ENCODE assay signal across 8 mouse cellular contexts in the genomic region with DNA sequence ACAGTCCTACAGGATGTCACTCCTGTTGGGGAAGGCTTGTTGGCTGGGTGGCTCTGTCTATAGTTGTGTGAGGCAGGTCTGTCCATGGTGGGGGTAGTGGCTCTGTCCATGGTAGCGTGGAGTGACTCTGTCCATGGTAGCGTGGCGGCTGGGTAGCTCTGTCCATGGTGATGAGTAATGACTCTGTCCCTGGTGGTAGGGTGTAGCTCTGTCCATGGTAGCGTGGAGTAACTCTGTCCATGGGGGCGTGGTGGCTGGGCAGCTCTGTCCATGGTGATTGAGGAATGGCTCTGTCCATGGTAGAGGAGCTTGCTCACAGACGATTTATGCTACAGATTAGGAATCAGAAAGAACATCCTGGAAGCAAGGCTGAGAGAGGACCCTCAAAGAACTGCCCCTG. TPM values are rescaled to one million over a fixed set of nuclear protein-coding genes. Genes with fewer than 3 reads are reported as not detected.
DNase-seq lines count a peak whose midpoint lies in the region; ATAC-seq and TF ChIP-seq lines count a peak whose summit lies in the region.

No protein-coding gene starts in this region.

- WGBS in intestine, postnatal 0 days, result 11% methylated on average over 6 of the region's 6 CpGs
- 5% methylated on average over 6 of the region's 6 CpGs for WGBS in lung, embryonic 16.5 days

- H3K4me1 ChIP-seq in intestine, postnatal 0 days (replicated peaks; ENCODE audit: control insufficient read depth, insufficient read depth, low read length), result no peaks in the 10 kb centered on the region
- H3K4me1 ChIP-seq in lung, embryonic 16.5 days (replicated peaks; ENCODE audit: control insufficient read depth, insufficient read depth, low read length), result no peaks in the 10 kb centered on the region

- H3K4me2 ChIP-seq in intestine, postnatal 0 days (replicated peaks; ENCODE audit: low read depth), result no peak overlapping the region
- H3K4me2 ChIP-seq in lung, embryonic 16.5 days (ENCODE audit: low read depth, low read length), result no peak overlapping the region

- H3K36me3 ChIP-seq in intestine, postnatal 0 days (ENCODE audit: control insufficient read depth, insufficient read depth), result no peaks in the 10 kb centered on the region
- no peaks in the 10 kb centered on the region for H3K36me3 ChIP-seq in lung, embryonic 16.5 days (ENCODE audit: control insufficient read depth, insufficient read depth, low read length)

- no peak overlapping the region for H3K27ac ChIP-seq in intestine, postnatal 0 days (ENCODE audit: low read depth, low read length)
- no peak overlapping the region for H3K27ac ChIP-seq in lung, embryonic 16.5 days (ENCODE audit: low read length)

- ATAC-seq in intestine, postnatal 0 days, result no peak
- peak; percentile 92 for ATAC-seq in lung, embryonic 16.5 days (ENCODE audit: low read depth)

- H3K9ac ChIP-seq in intestine, postnatal 0 days (ENCODE audit: low read depth, low read length), result no peak overlapping the region
- no peak overlapping the region for H3K9ac ChIP-seq in lung, embryonic 16.5 days (ENCODE audit: low read length)

- H3K9me3 ChIP-seq in intestine, postnatal 0 days (ENCODE audit: control insufficient read depth), result no peaks in the 10 kb centered on the region
- H3K9me3 ChIP-seq in lung, embryonic 16.5 days (ENCODE audit: control insufficient read depth, low read length), result no peaks in the 10 kb centered on the region

- DNase-seq in urinary bladder, postnatal 36 days (ENCODE audit: low spot score in 2 of 2), result peak; percentile 7 to 25
- DNase-seq in urinary bladder, adult 2 months (ENCODE audit: low spot score), result no peak
- peak; percentile 21 to 35 for DNase-seq in heart, adult 18-20 months
- peak; percentile 80 for DNase-seq in testis, postnatal 10 days (ENCODE audit: low spot score)
- DNase-seq in spleen, adult 18-20 months, result no peak
- DNase-seq in layer of hippocampus, postnatal 36 days, result no peak

- no peak overlapping the region for H3K4me3 ChIP-seq in intestine, postnatal 0 days (ENCODE audit: low read depth, low read length)
- H3K4me3 ChIP-seq in lung, embryonic 16.5 days (ENCODE audit: low read length), result no peak overlapping the region

- H3K27me3 ChIP-seq in intestine, postnatal 0 days (replicated peaks; ENCODE audit: control insufficient read depth, insufficient read depth, low read length), result no peaks in the 10 kb centered on the region
- no peaks in the 10 kb centered on the region for H3K27me3 ChIP-seq in lung, embryonic 16.5 days (ENCODE audit: control insufficient read depth, insufficient read depth, low read depth, low read length)

- peak; percentile 24 for TF ChIP-seq CTCF in intestine, postnatal 0 days (IDR thresholded peaks at IDR 0.05; ENCODE audit: low read depth)

RNA-seq across cellular contexts. Expression of gene Igsf21, which starts 12.4 kb away (rescaled TPM):
- polyA plus RNA-seq in urinary bladder, adult 2 months (2012; rRNA removed), result 0.26 and 0.65 TPM in 2 replicates
- under 1 TPM; 0.17 to 0.33 TPM for total RNA-seq in heart, adult 18-20 months (2021)
- polyA plus RNA-seq in intestine, postnatal 0 days (2015; fragmentation: Nextera tagmentation; extraction: Ambion mirVana), result 0.89 and 0.93 TPM in 2 replicates
- polyA plus RNA-seq in lung, embryonic 16.5 days (2015; fragmentation: Nextera tagmentation; extraction: Ambion mirVana), result 0.13 and 0.48 TPM in 2 replicates
- 10 to 100 TPM; 35.3 to 38.7 TPM for total RNA-seq in layer of hippocampus, postnatal 36 days (2021)

Comparison
In these comparisons a context has a peak if more than half of its experiments do, and no peak if none do; other contexts are left out.
1. DNase-seq: peak in urinary bladder, postnatal 36 days (2 of 2), heart, adult 18-20 months (2 of 2) and testis, postnatal 10 days (single experiment); none in urinary bladder, adult 2 months (single experiment), spleen, adult 18-20 months (0 of 2) and layer of hippocampus, postnatal 36 days (0 of 2).